Mouse (Mus musculus): ENCODE results near the gene Dctn5. TPM values are rescaled to one million over a fixed set of nuclear protein-coding genes. Genes with fewer than 3 reads are reported as not detected.

Gene Dctn5
- polyA plus RNA-seq, 1 experiment, result 130 TPM

GRCm38 (mm10) chr7:122158915-122159902 is 26.4 kb downstream of the Dctn5 start, which contains the start of gene Plk1:
Gene Plk1 (plus strand): TSS chr7:122159439.
- H3K4me3 ChIP-seq (ENCODE audit: control insufficient read depth, insufficient read depth, low read length), result peak within 1 kb of the TSS; percentile 81
- no peaks in the 10 kb centered on the region for H3K27me3 ChIP-seq (ENCODE audit: control insufficient read depth, insufficient read depth, low read length)
- H3K4me1 ChIP-seq (replicated peaks; ENCODE audit: control insufficient read depth, insufficient read depth, low read length), result peaks cover 31% of the 10 kb centered on the region
- H3K27ac ChIP-seq (ENCODE audit: control insufficient read depth, insufficient read depth, low read length), result peak within 1 kb of the TSS; percentile 3; the same call in 1 of the 2 replicates
- TF ChIP-seq POLR2A (IDR thresholded peaks at IDR 0.05; ENCODE audit: control insufficient read depth, extremely low read depth, insufficient read depth, low read length, poor library complexity) (peak; percentile 19; the same call in 1 of the 2 replicates), CTCF (IDR thresholded peaks at IDR 0.05; ENCODE audit: borderline replicate concordance, control insufficient read depth, extremely low read depth, insufficient read depth, low read length, poor library complexity) (peak; percentile 35; the same call in 1 of the 2 replicates)
- no peaks in the 10 kb centered on the region; the same call in 1 of the 2 replicates for H3K36me3 ChIP-seq (ENCODE audit: control insufficient read depth, insufficient read depth, low read length)
- peak; percentile 83 for DNase-seq
- WGBS, result under 1% methylated on average over 63 of the region's 63 CpGs

DNA sequence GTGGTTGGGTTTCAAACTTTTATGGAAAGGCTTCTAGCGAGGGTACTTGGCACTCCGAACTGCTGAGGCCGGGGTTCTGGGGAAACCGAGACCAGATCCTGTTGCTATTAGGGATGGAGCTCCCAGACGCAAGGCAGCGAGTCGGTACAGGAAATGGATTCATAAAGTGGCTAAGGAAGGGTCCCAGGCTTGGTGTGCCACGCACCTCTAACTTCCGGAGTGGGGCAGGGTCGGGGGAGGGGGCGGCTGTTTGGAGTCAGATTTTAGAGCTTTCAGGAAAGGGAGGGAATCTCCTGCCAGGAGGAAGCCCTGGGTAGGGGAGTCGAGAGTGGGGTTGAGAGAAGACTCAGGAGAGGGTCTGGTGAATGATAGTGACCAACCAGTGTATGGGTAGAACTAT is 27.2 kb downstream of the Dctn5 start:
- H3K27ac ChIP-seq (ENCODE audit: control insufficient read depth, insufficient read depth, low read length), result peak overlapping the region; percentile 3; the same call in 1 of the 2 replicates
- DNase-seq, result peak; percentile 15
- H3K27me3 ChIP-seq (ENCODE audit: control insufficient read depth, insufficient read depth, low read length), result no peaks in the 10 kb centered on the region
- peak overlapping the region; percentile 81 for H3K4me3 ChIP-seq (ENCODE audit: control insufficient read depth, insufficient read depth, low read length)
- 2% methylated on average over 12 of the region's 12 CpGs for WGBS
- TF ChIP-seq CTCF (IDR thresholded peaks at IDR 0.05; ENCODE audit: borderline replicate concordance, control insufficient read depth, extremely low read depth, insufficient read depth, low read length, poor library complexity), result no peak
- no peak for TF ChIP-seq POLR2A (IDR thresholded peaks at IDR 0.05; ENCODE audit: control insufficient read depth, extremely low read depth, insufficient read depth, low read length, poor library complexity)
- peaks cover 31% of the 10 kb centered on the region for H3K4me1 ChIP-seq (replicated peaks; ENCODE audit: control insufficient read depth, insufficient read depth, low read length)
- H3K36me3 ChIP-seq (ENCODE audit: control insufficient read depth, insufficient read depth, low read length), result peaks cover 7% of the 10 kb centered on the region

DNA sequence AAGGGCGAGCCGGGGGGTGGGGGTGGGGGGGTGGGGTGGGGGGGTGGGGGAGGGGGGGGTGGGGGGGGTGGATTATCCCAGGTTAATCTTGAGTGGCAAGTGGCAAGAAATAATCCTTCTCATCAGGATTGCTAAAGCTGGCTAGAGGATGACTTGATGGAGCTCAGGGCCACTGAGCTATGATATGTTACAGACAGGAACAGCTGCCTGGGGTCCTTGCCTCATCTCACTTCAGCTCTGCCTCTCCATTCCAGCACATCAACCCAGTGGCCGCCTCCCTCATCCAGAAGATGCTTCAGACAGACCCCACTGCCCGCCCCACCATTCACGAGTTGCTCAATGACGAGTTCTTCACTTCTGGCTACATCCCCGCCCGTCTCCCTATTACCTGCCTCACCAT is 30.9 kb downstream of the Dctn5 start:
- Histone ChIP-seq H3K4me1 (replicated peaks; ENCODE audit: control insufficient read depth, insufficient read depth, low read length) (peaks cover 20% of the 10 kb centered on the region), H3K36me3 (ENCODE audit: control insufficient read depth, insufficient read depth, low read length) (peaks cover 34% of the 10 kb centered on the region), H3K4me3 (ENCODE audit: control insufficient read depth, insufficient read depth, low read length) (no peak overlapping the region), H3K27ac (ENCODE audit: control insufficient read depth, insufficient read depth, low read length) (no peak overlapping the region), H3K27me3 (ENCODE audit: control insufficient read depth, insufficient read depth, low read length) (no peaks in the 10 kb centered on the region)
- TF ChIP-seq POLR2A (IDR thresholded peaks at IDR 0.05; ENCODE audit: control insufficient read depth, extremely low read depth, insufficient read depth, low read length, poor library complexity), result no peak
- TF ChIP-seq CTCF (IDR thresholded peaks at IDR 0.05; ENCODE audit: borderline replicate concordance, control insufficient read depth, extremely low read depth, insufficient read depth, low read length, poor library complexity), result no peak
- 97% methylated on average over 8 of the region's 8 CpGs for WGBS
- no peak for DNase-seq

DNA sequence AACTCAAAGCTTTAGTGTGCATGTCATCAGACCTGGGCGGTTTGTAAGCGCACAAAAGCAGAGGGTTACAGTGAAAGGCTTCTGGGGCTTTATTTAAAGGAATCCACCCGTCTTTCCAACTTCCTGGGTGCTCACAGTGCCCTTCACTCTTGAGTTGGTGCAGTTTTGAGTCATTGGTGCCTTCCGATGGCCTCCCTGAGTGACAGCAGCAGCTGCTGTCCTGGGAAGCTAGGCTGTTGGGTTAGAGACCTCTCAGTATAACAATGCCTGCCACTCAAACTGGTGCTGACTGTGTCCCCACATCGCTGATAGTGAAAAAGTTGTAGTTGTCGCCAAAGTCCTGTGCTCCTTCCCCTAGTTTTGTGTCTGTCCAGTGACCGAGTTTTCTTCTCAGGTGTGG is 34.4 kb downstream of the Dctn5 start:
- DNase-seq, result no peak
- peaks cover 48% of the 10 kb centered on the region for H3K36me3 ChIP-seq (ENCODE audit: control insufficient read depth, insufficient read depth, low read length)
- no peak for TF ChIP-seq POLR2A (IDR thresholded peaks at IDR 0.05; ENCODE audit: control insufficient read depth, extremely low read depth, insufficient read depth, low read length, poor library complexity)
- TF ChIP-seq CTCF (IDR thresholded peaks at IDR 0.05; ENCODE audit: borderline replicate concordance, control insufficient read depth, extremely low read depth, insufficient read depth, low read length, poor library complexity), result no peak
- no peaks in the 10 kb centered on the region for H3K4me1 ChIP-seq (replicated peaks; ENCODE audit: control insufficient read depth, insufficient read depth, low read length)
- 96% methylated on average over 7 of the region's 7 CpGs for WGBS
- H3K4me3 ChIP-seq (ENCODE audit: control insufficient read depth, insufficient read depth, low read length), result no peak overlapping the region
- no peaks in the 10 kb centered on the region for H3K27me3 ChIP-seq (ENCODE audit: control insufficient read depth, insufficient read depth, low read length)
- H3K27ac ChIP-seq (ENCODE audit: control insufficient read depth, insufficient read depth, low read length), result no peak overlapping the region

DNA sequence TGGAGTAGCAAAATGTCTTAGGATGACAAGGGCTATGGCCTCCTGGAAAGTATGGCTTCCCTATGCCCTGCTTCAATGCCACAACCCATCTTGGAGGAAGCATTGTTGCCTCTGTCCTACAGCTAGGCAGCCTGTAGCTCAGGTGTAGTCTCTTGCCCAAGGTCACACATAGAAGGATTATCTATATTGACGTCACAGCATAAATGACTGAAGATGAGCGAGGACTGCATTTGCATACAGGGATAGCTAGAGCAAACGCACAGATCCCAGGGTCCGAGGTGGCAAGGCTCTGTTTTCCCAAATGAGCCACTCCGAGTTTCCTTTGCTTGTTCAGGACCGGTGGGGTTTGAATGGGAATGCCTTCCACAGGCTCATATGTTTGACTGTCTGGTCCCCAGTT is 37.9 kb downstream of the Dctn5 start:
- DNase-seq, result no peak
- Histone ChIP-seq H3K27ac (ENCODE audit: control insufficient read depth, insufficient read depth, low read length) (no peak overlapping the region), H3K4me3 (ENCODE audit: control insufficient read depth, insufficient read depth, low read length) (no peak overlapping the region), H3K4me1 (replicated peaks; ENCODE audit: control insufficient read depth, insufficient read depth, low read length) (no peaks in the 10 kb centered on the region), H3K27me3 (ENCODE audit: control insufficient read depth, insufficient read depth, low read length) (no peaks in the 10 kb centered on the region), H3K36me3 (ENCODE audit: control insufficient read depth, insufficient read depth, low read length) (peaks cover 36% of the 10 kb centered on the region)
- 97% methylated on average over 6 of the region's 6 CpGs for WGBS
- TF ChIP-seq CTCF (IDR thresholded peaks at IDR 0.05; ENCODE audit: borderline replicate concordance, control insufficient read depth, extremely low read depth, insufficient read depth, low read length, poor library complexity) (no peak), POLR2A (IDR thresholded peaks at IDR 0.05; ENCODE audit: control insufficient read depth, extremely low read depth, insufficient read depth, low read length, poor library complexity) (no peak)

DNA sequence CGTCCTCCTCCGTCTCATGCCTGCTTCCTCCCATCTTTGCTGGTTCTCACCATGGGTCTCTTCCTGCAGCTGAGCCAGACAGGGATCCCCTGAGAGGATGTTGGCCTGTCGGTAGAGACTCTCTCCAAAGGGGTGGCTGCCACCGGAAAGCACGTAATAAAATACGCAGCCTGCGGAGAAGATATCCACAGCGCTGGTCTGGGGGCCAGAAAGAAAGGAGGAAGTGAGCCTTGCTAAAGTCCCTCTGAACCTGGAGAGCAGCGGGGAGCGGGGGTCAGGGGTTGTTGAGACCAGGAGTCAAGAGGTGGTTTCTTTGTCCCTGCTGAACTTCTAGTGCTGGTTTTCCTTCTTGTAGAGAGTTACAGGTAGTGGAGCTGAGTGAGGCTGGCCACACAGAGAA is 38.8 kb downstream of the Dctn5 start:
- no peak overlapping the region for H3K4me3 ChIP-seq (ENCODE audit: control insufficient read depth, insufficient read depth, low read length)
- no peak for DNase-seq
- no peaks in the 10 kb centered on the region for H3K4me1 ChIP-seq (replicated peaks; ENCODE audit: control insufficient read depth, insufficient read depth, low read length)
- H3K27me3 ChIP-seq (ENCODE audit: control insufficient read depth, insufficient read depth, low read length), result no peaks in the 10 kb centered on the region
- TF ChIP-seq POLR2A (IDR thresholded peaks at IDR 0.05; ENCODE audit: control insufficient read depth, extremely low read depth, insufficient read depth, low read length, poor library complexity), result no peak
- no peak for TF ChIP-seq CTCF (IDR thresholded peaks at IDR 0.05; ENCODE audit: borderline replicate concordance, control insufficient read depth, extremely low read depth, insufficient read depth, low read length, poor library complexity)
- H3K36me3 ChIP-seq (ENCODE audit: control insufficient read depth, insufficient read depth, low read length), result peaks cover 30% of the 10 kb centered on the region
- H3K27ac ChIP-seq (ENCODE audit: control insufficient read depth, insufficient read depth, low read length), result no peak overlapping the region
- 64% methylated on average over 10 of the region's 10 CpGs for WGBS
